Mouse (Mus musculus): Measurements from ENCODE around the gene Wfdc2. TPM values are rescaled to one million over a fixed set of nuclear protein-coding genes. Genes with fewer than 3 reads are reported as not detected.

Gene Wfdc2
- polyA plus RNA-seq, 1 experiment from 2014 or later, result 34.5 TPM

GRCm38 (mm10) chr2:164523301-164523773, 38.9 kb upstream of the Wfdc2 start:
- no peak for ATAC-seq (ENCODE audit: low FRiP score)
- H3K9ac ChIP-seq, result no peak overlapping the region
- no peaks in the 10 kb centered on the region for H3K36me3 ChIP-seq (replicated peaks)
- H3K9me3 ChIP-seq, result peaks cover 7% of the 10 kb centered on the region
- H3K4me1 ChIP-seq, result peaks cover 7% of the 10 kb centered on the region; the same call in 1 of the 2 replicates
- no peak overlapping the region for H3K4me3 ChIP-seq (replicated peaks)
- no peaks in the 10 kb centered on the region for H3K27me3 ChIP-seq
- no peak overlapping the region for H3K4me2 ChIP-seq
- 83% methylated on average over 10 of the region's 10 CpGs for WGBS
- no peak overlapping the region for H3K27ac ChIP-seq

GRCm38 (mm10) chr2:164528557-164528956, 33.7 kb upstream of the Wfdc2 start:
- H3K4me2 ChIP-seq, result no peak overlapping the region
- no peak overlapping the region for H3K27ac ChIP-seq
- H3K4me1 ChIP-seq, result no peaks in the 10 kb centered on the region
- no peaks in the 10 kb centered on the region for H3K36me3 ChIP-seq (replicated peaks)
- no peak overlapping the region for H3K9ac ChIP-seq
- no peak for ATAC-seq (ENCODE audit: low FRiP score)
- H3K27me3 ChIP-seq, result no peaks in the 10 kb centered on the region
- H3K4me3 ChIP-seq (replicated peaks), result no peak overlapping the region
- peaks cover 7% of the 10 kb centered on the region for H3K9me3 ChIP-seq
- whole genome bisulfite sequencing, result 76% methylated on average over 5 of the region's 5 CpGs

- no peak for ATAC-seq (ENCODE audit: low FRiP score)
These were observed 31.0 kb upstream of the Wfdc2 start for GRCm38 (mm10) chr2:164531169-164531568.

GRCm38 (mm10) chr2:164534315-164534714, 27.9 kb upstream of the Wfdc2 start:
- ATAC-seq (ENCODE audit: low FRiP score), result no peak
- H3K4me1 ChIP-seq, result no peaks in the 10 kb centered on the region
- no peaks in the 10 kb centered on the region for H3K27me3 ChIP-seq
- H3K9ac ChIP-seq, result no peak overlapping the region
- H3K4me2 ChIP-seq, result no peak overlapping the region
- no peak overlapping the region for H3K4me3 ChIP-seq (replicated peaks)
- no peaks in the 10 kb centered on the region for H3K9me3 ChIP-seq
- 74% methylated on average over 10 of the region's 10 CpGs for WGBS
- no peak overlapping the region for H3K27ac ChIP-seq
- no peaks in the 10 kb centered on the region for H3K36me3 ChIP-seq (replicated peaks)

More at GRCm38 (mm10) chr2:164531169-164531568, 31.0 kb upstream of the Wfdc2 start:
- no peak overlapping the region for H3K9ac ChIP-seq
- H3K36me3 ChIP-seq (replicated peaks), result no peaks in the 10 kb centered on the region
- H3K27ac ChIP-seq, result no peak overlapping the region
- H3K9me3 ChIP-seq, result peaks cover 7% of the 10 kb centered on the region
- no peaks in the 10 kb centered on the region for H3K27me3 ChIP-seq
- no peak overlapping the region for H3K4me2 ChIP-seq
- H3K4me3 ChIP-seq (replicated peaks), result no peak overlapping the region
- no peaks in the 10 kb centered on the region for H3K4me1 ChIP-seq
- WGBS, result 2% methylated on average over 3 of the region's 3 CpGs

- no peaks in the 10 kb centered on the region for H3K36me3 ChIP-seq (replicated peaks)
- H3K4me3 ChIP-seq (replicated peaks), result no peak overlapping the region
- whole genome bisulfite sequencing, result 83% methylated on average over 4 of the region's 4 CpGs
- no peak for ATAC-seq (ENCODE audit: low FRiP score)
- H3K4me2 ChIP-seq, result no peak overlapping the region
- H3K9me3 ChIP-seq, result no peaks in the 10 kb centered on the region
- H3K27me3 ChIP-seq, result no peaks in the 10 kb centered on the region
- no peak overlapping the region for H3K27ac ChIP-seq
- H3K9ac ChIP-seq, result no peak overlapping the region
- no peaks in the 10 kb centered on the region for H3K4me1 ChIP-seq
These were observed 25.2 kb upstream of the Wfdc2 start for GRCm38 (mm10) chr2:164537003-164537402.

- H3K9me3 ChIP-seq, result no peaks in the 10 kb centered on the region
- H3K4me2 ChIP-seq, result no peak overlapping the region
- no peak overlapping the region for H3K4me3 ChIP-seq (replicated peaks)
- H3K36me3 ChIP-seq (replicated peaks), result no peaks in the 10 kb centered on the region
- H3K27me3 ChIP-seq, result no peaks in the 10 kb centered on the region
- no peak for ATAC-seq (ENCODE audit: low FRiP score)
- no peak overlapping the region for H3K27ac ChIP-seq
- no peak overlapping the region for H3K9ac ChIP-seq
- 54% methylated on average over 8 of the region's 8 CpGs for whole genome bisulfite sequencing
- H3K4me1 ChIP-seq, result no peaks in the 10 kb centered on the region
These were observed 21.4 kb upstream of the Wfdc2 start for GRCm38 (mm10) chr2:164540652-164541427.

GRCm38 (mm10) chr2:164542132-164542531, 20.1 kb upstream of the Wfdc2 start:
- Histone ChIP-seq H3K4me1 (no peaks in the 10 kb centered on the region), H3K9me3 (no peaks in the 10 kb centered on the region), H3K27me3 (no peaks in the 10 kb centered on the region), H3K27ac (no peak overlapping the region), H3K4me2 (no peak overlapping the region), H3K9ac (no peak overlapping the region), H3K36me3 (replicated peaks) (no peaks in the 10 kb centered on the region), H3K4me3 (replicated peaks) (no peak overlapping the region)
- ATAC-seq (ENCODE audit: low FRiP score), result no peak
- WGBS, result 68% methylated on average over 5 of the region's 5 CpGs

- Histone ChIP-seq H3K4me3 (replicated peaks) (no peak overlapping the region), H3K4me2 (no peak overlapping the region), H3K4me1 (no peaks in the 10 kb centered on the region), H3K9ac (no peak overlapping the region), H3K9me3 (no peaks in the 10 kb centered on the region), H3K36me3 (replicated peaks) (no peaks in the 10 kb centered on the region), H3K27me3 (no peaks in the 10 kb centered on the region), H3K27ac (no peak overlapping the region)
- 85% methylated on average over 7 of the region's 7 CpGs for WGBS
- no peak for ATAC-seq (ENCODE audit: low FRiP score)
These were observed 19.6 kb upstream of the Wfdc2 start for GRCm38 (mm10) chr2:164542598-164542997.

GRCm38 (mm10) chr2:164543745-164544144, 18.5 kb upstream of the Wfdc2 start:
- H3K4me1 ChIP-seq, result no peaks in the 10 kb centered on the region
- no peak for ATAC-seq (ENCODE audit: low FRiP score)
- no peak overlapping the region for H3K4me3 ChIP-seq (replicated peaks)
- no peaks in the 10 kb centered on the region for H3K27me3 ChIP-seq
- no peak overlapping the region for H3K4me2 ChIP-seq
- WGBS, result 78% methylated on average over 2 of the region's 2 CpGs
- H3K36me3 ChIP-seq (replicated peaks), result no peaks in the 10 kb centered on the region
- no peaks in the 10 kb centered on the region for H3K9me3 ChIP-seq
- H3K9ac ChIP-seq, result no peak overlapping the region
- no peak overlapping the region for H3K27ac ChIP-seq

- Histone ChIP-seq H3K36me3 (replicated peaks) (no peaks in the 10 kb centered on the region), H3K9me3 (no peaks in the 10 kb centered on the region), H3K4me2 (no peak overlapping the region), H3K27ac (no peak overlapping the region), H3K4me3 (replicated peaks) (no peak overlapping the region), H3K4me1 (0 out of 2 replicates have a peak, but pooled peaks cover 2% of the 10 kb centered on the region), H3K27me3 (no peaks in the 10 kb centered on the region), H3K9ac (no peak overlapping the region)
- 59% methylated on average over 5 of the region's 5 CpGs for WGBS
- ATAC-seq (ENCODE audit: low FRiP score), result no peak
These were observed 17.6 kb upstream of the Wfdc2 start for GRCm38 (mm10) chr2:164544454-164545097.

GRCm38 (mm10) chr2:164549338-164549737, 12.9 kb upstream of the Wfdc2 start:
- peaks cover 4% of the 10 kb centered on the region; the same call in 1 of the 2 replicates for H3K27me3 ChIP-seq
- H3K9me3 ChIP-seq, result no peaks in the 10 kb centered on the region
- H3K4me2 ChIP-seq, result no peak overlapping the region
- 49% methylated on average over 4 of the region's 4 CpGs for WGBS
- no peaks in the 10 kb centered on the region for H3K36me3 ChIP-seq (replicated peaks)
- ATAC-seq (ENCODE audit: low FRiP score), result no peak
- no peak overlapping the region for H3K9ac ChIP-seq
- H3K4me1 ChIP-seq, result peaks cover 13% of the 10 kb centered on the region
- no peak overlapping the region for H3K27ac ChIP-seq
- H3K4me3 ChIP-seq (replicated peaks), result no peak overlapping the region

GRCm38 (mm10) chr2:164549963-164550894, 12.0 kb upstream of the Wfdc2 start:
- H3K4me3 ChIP-seq (replicated peaks), result no peak overlapping the region
- H3K36me3 ChIP-seq (replicated peaks), result no peaks in the 10 kb centered on the region
- H3K27me3 ChIP-seq, result peaks cover 4% of the 10 kb centered on the region; the same call in 1 of the 2 replicates
- no peaks in the 10 kb centered on the region for H3K9me3 ChIP-seq
- ATAC-seq (ENCODE audit: low FRiP score), result no peak
- H3K9ac ChIP-seq, result no peak overlapping the region
- peak overlapping the region; percentile 21; the same call in 1 of the 2 replicates for H3K4me2 ChIP-seq
- no peak overlapping the region for H3K27ac ChIP-seq
- peaks cover 13% of the 10 kb centered on the region for H3K4me1 ChIP-seq
- 21% methylated on average over 10 of the region's 10 CpGs for whole genome bisulfite sequencing
